Mouse (Mus musculus): ENCODE results near the gene Muc13.

- TF ChIP-seq EP300 (IDR thresholded peaks at IDR 0.05; ENCODE audit: insufficient read depth, low read depth, low read length) (no peak), POLR2A (IDR thresholded peaks at IDR 0.05; ENCODE audit: insufficient read depth, low read depth, low read length) (no peak)
Measured at GRCm38 (mm10) chr16:33853271-33853670, 59.4 kb downstream of the Muc13 start.
